Mouse (Mus musculus) activated CD4-positive, CD25-positive, alpha-beta regulatory T cell (primary cell): ENCODE measurements around the gene Ndufv3. TPM values are rescaled to one million over a fixed set of nuclear protein-coding genes. Genes with fewer than 3 reads are reported as not detected.

ENCODE experiments used
- polyA plus RNA-seq, 2 experiments: library from polyadenylated mRNA; unstranded; fragments of 100-300 nt; shearing (Covaris generic); gene quantifications; one replicate each; pipeline ENCODE4 v1.2.1; 2017

Ndufv3 gene
- 100 to 1,000 TPM; 267 to 317 TPM for polyA plus RNA-seq

DNA sequence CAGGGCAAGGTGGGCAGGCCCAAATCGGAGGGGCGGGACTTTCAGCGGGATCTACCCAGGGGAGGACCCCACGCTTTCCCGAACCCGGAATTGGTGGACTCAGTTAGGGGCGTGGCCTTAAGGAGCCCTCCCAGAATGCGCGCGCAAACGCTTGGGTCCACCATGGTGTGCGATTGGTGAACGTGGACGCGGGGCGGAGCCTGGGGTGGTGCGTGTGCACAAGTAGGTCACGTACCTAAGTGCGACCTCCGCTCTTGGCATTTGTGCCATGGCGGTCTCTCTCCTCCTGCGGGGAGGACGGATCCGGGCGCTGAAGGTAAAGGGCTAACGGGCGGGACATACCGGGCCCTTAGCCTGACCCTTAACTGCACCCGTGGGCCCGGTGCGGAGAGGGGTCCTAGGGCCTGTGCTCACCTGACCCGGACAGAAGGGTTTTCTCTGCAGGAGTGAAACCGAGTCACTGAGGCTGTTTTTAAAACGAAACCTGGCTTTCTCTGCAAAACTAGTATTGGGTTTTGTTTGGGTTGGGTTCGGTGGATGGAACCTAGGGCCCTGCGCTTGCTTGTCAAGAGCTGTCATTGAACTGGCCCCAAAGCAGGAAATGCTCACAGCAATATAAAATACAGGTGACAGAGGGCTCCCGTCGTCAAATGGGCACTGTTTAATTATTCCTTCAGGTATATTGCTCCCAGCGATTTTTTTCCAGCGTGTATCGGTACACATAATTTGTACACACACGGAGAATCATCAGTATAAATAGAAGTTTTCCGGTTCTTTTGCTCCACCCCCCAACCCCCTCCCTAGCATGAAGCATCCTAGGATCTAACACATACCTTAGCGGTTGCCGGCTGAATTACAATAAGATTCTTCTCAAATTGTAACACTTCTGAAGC is at the start of gene Ndufv3, which contains the start of gene Wdr4:
Gene Ndufv3, plus strand, starts transcription at position 170 of the 893 bp plus-strand sequence.
Gene Wdr4, minus strand, starts transcription at position 35 of the 893 bp plus-strand sequence.

DNA sequence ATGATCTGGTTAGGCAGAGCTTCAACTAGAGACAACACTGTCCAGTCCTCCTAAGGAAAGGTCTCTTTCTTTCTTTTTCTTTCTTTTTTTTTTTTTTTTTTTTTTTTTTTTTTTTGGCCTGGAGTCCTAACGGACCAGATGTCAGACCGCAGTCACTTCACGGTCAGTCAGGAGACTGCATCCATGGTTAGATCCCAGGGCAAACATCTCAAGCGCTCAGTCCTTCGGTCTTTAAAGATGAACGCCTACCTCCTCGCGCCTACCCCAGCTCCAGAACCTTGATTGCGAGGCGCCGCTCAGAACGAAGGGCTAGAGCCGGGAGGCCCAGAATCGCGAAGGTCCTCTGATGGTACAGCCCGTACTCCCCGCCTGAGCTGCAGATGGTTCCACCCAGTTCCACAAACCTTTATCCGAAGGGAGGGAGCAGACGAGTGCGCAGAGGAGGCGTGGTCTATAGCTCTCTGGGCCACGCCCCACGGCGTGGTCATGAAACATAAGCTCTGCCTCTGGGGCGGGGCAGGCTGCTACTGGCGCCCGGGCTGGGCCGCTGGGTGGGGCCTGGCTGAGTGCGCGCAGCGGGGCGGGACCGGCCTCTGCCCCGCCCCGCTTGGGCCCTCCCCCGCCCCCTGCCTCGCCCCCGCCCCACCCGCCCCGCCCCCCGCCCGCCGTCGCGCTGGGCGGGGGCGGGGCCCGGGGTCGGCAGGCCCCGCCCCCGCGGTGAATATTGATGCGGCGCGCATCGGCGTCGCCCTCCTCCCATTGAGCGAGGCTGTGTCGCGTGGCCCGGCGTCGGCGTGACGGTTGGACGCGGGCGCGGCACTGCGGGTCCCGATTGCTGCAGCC is 44.3 kb downstream of the Ndufv3 start, which contains the start of gene Pknox1:
Gene Pknox1, plus strand, starts transcription at position 720 of the 843 bp plus-strand sequence.

Other genes starting within 250 kb of the Ndufv3 start
- gene Rsph1, start 242.7 kb upstream of the Ndufv3 start, polyA plus RNA-seq = 1 to 10 TPM; 1.1 to 1.8 TPM
- 10 to 100 TPM; 30.5 to 43.1 TPM for gene Slc37a1, start 233.3 kb upstream of the Ndufv3 start, polyA plus RNA-seq
- not detected for gene Pde9a, start 133.9 kb upstream of the Ndufv3 start, polyA plus RNA-seq
- 10 to 100 TPM; 13.7 to 21.4 TPM for gene Wdr4, start 135 bp upstream of the Ndufv3 start, polyA plus RNA-seq
- 10 to 100 TPM; 33.3 to 43.5 TPM for gene Pknox1, start 44.6 kb downstream of the Ndufv3 start, polyA plus RNA-seq
- under 1 TPM; 0.29 to 0.36 TPM for gene Cbs, start 117.1 kb downstream of the Ndufv3 start, polyA plus RNA-seq
- 100 to 1,000 TPM; 203 to 250 TPM for gene U2af1, start 138.8 kb downstream of the Ndufv3 start, polyA plus RNA-seq
- not detected for gene Cryaa, start 157.7 kb downstream of the Ndufv3 start, polyA plus RNA-seq